Mouse (Mus musculus): ENCODE data around the gene Mbd3. TPM values are rescaled to one million over a fixed set of nuclear protein-coding genes. Genes with fewer than 3 reads are reported as not detected.

Mbd3 gene
- polyA plus RNA-seq, 1 experiment from 2014 or later, result 204 TPM

DNA sequence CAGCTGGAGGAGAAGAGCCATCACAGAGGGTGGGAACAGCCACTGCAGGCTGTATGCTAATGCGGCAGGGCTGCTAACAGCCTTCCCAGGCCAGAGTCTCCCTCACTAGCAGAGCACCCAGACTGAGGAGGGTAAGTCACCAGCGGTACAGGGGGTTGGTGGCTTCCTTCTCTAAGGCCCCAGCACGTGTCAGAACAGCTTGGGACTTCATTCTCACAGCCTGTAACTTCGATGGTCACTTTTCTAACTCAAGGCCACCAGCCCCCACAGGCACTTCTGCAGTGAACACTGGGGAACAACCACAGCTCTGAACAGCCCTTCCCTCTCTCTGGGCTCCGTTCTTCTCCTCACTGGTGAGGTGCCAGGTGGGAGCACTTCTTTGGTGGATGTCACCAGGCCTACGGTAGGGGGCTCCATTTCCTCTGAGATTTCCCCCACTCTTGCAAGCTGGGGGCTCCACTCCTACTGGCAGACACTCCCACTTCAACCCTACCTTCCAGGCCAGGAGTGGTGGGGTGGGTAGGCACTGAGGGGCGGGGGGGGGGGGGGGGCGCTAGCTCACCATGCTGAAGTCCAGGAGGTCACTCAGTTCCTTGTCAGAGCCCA, 31.1 kb upstream of the Mbd3 start:
- WGBS, result 59% methylated on average over 8 of the region's 8 CpGs
- no peaks in the 10 kb centered on the region for H3K27me3 ChIP-seq (ENCODE audit: control insufficient read depth, insufficient read depth, low read depth, low read length)
- H3K4me2 ChIP-seq (ENCODE audit: low read depth, low read length), result no peak overlapping the region
- H3K36me3 ChIP-seq (ENCODE audit: control insufficient read depth, insufficient read depth, low read length), result peaks cover 41% of the 10 kb centered on the region
- H3K4me1 ChIP-seq (replicated peaks; ENCODE audit: control insufficient read depth, insufficient read depth, low read length), result peaks cover 18% of the 10 kb centered on the region
- ATAC-seq (ENCODE audit: low read depth), result no peak
- no peaks in the 10 kb centered on the region for H3K9me3 ChIP-seq (ENCODE audit: control insufficient read depth, low read length)
- no peak overlapping the region for H3K27ac ChIP-seq (ENCODE audit: low read length)
- H3K4me3 ChIP-seq (ENCODE audit: low read length), result no peak overlapping the region
- H3K9ac ChIP-seq (ENCODE audit: low read length), result no peak overlapping the region

GRCm38 (mm10) chr10:80429800-80430199, 30.4 kb upstream of the Mbd3 start:
- ATAC-seq (ENCODE audit: low read depth), result no peak
- 80% methylated on average over 8 of the region's 8 CpGs for WGBS

GRCm38 (mm10) chr10:80425041-80425440, 25.7 kb upstream of the Mbd3 start:
- H3K4me3 ChIP-seq (ENCODE audit: low read length), result no peak overlapping the region
- no peak overlapping the region for H3K27ac ChIP-seq (ENCODE audit: low read length)
- H3K36me3 ChIP-seq (ENCODE audit: control insufficient read depth, insufficient read depth, low read length), result peaks cover 65% of the 10 kb centered on the region
- H3K9ac ChIP-seq (ENCODE audit: low read length), result no peak overlapping the region
- H3K9me3 ChIP-seq (ENCODE audit: control insufficient read depth, low read length), result peaks cover 5% of the 10 kb centered on the region; the same call in 1 of the 2 replicates
- H3K4me2 ChIP-seq (ENCODE audit: low read depth, low read length), result no peak overlapping the region
- ATAC-seq (ENCODE audit: low read depth), result no peak
- WGBS, result 93% methylated on average over 3 of the region's 3 CpGs
- no peaks in the 10 kb centered on the region for H3K27me3 ChIP-seq (ENCODE audit: control insufficient read depth, insufficient read depth, low read depth, low read length)
- H3K4me1 ChIP-seq (replicated peaks; ENCODE audit: control insufficient read depth, insufficient read depth, low read length), result no peaks in the 10 kb centered on the region

More at GRCm38 (mm10) chr10:80429800-80430199, 30.4 kb upstream of the Mbd3 start:
- H3K36me3 ChIP-seq (ENCODE audit: control insufficient read depth, insufficient read depth, low read length), result peaks cover 48% of the 10 kb centered on the region
- H3K4me2 ChIP-seq (ENCODE audit: low read depth, low read length), result no peak overlapping the region
- peaks cover 18% of the 10 kb centered on the region for H3K4me1 ChIP-seq (replicated peaks; ENCODE audit: control insufficient read depth, insufficient read depth, low read length)
- H3K4me3 ChIP-seq (ENCODE audit: low read length), result no peak overlapping the region
- no peaks in the 10 kb centered on the region for H3K27me3 ChIP-seq (ENCODE audit: control insufficient read depth, insufficient read depth, low read depth, low read length)
- H3K9me3 ChIP-seq (ENCODE audit: control insufficient read depth, low read length), result peaks cover 5% of the 10 kb centered on the region; the same call in 1 of the 2 replicates
- H3K27ac ChIP-seq (ENCODE audit: low read length), result no peak overlapping the region
- H3K9ac ChIP-seq (ENCODE audit: low read length), result 0 out of 2 replicates have a peak overlapping the region, but pooled peaks have one; percentile 14

GRCm38 (mm10) chr10:80423562-80423961, 24.2 kb upstream of the Mbd3 start:
- Histone ChIP-seq H3K27ac (ENCODE audit: low read length) (no peak overlapping the region), H3K9me3 (ENCODE audit: control insufficient read depth, low read length) (peaks cover 5% of the 10 kb centered on the region; the same call in 1 of the 2 replicates), H3K9ac (ENCODE audit: low read length) (no peak overlapping the region), H3K4me2 (ENCODE audit: low read depth, low read length) (no peak overlapping the region), H3K27me3 (ENCODE audit: control insufficient read depth, insufficient read depth, low read depth, low read length) (no peaks in the 10 kb centered on the region), H3K36me3 (ENCODE audit: control insufficient read depth, insufficient read depth, low read length) (peaks cover 70% of the 10 kb centered on the region), H3K4me3 (ENCODE audit: low read length) (no peak overlapping the region), H3K4me1 (replicated peaks; ENCODE audit: control insufficient read depth, insufficient read depth, low read length) (peaks cover 4% of the 10 kb centered on the region; the same call in 1 of the 2 replicates)
- WGBS, result 42% methylated on average over 4 of the region's 4 CpGs
- peak; percentile 45; the same call in 1 of the 2 replicates for ATAC-seq (ENCODE audit: low read depth)

- 83% methylated on average over 9 of the region's 9 CpGs for WGBS
- Histone ChIP-seq H3K9ac (ENCODE audit: low read length) (no peak overlapping the region), H3K27ac (ENCODE audit: low read length) (no peak overlapping the region), H3K4me3 (ENCODE audit: low read length) (no peak overlapping the region), H3K4me1 (replicated peaks; ENCODE audit: control insufficient read depth, insufficient read depth, low read length) (peaks cover 4% of the 10 kb centered on the region; the same call in 1 of the 2 replicates), H3K4me2 (ENCODE audit: low read depth, low read length) (no peak overlapping the region), H3K9me3 (ENCODE audit: control insufficient read depth, low read length) (peaks cover 5% of the 10 kb centered on the region; the same call in 1 of the 2 replicates), H3K36me3 (ENCODE audit: control insufficient read depth, insufficient read depth, low read length) (peaks cover 72% of the 10 kb centered on the region), H3K27me3 (ENCODE audit: control insufficient read depth, insufficient read depth, low read depth, low read length) (no peaks in the 10 kb centered on the region)
- ATAC-seq (ENCODE audit: low read depth), result no peak
Measured at GRCm38 (mm10) chr10:80421651-80422472, 22.5 kb upstream of the Mbd3 start.

DNA sequence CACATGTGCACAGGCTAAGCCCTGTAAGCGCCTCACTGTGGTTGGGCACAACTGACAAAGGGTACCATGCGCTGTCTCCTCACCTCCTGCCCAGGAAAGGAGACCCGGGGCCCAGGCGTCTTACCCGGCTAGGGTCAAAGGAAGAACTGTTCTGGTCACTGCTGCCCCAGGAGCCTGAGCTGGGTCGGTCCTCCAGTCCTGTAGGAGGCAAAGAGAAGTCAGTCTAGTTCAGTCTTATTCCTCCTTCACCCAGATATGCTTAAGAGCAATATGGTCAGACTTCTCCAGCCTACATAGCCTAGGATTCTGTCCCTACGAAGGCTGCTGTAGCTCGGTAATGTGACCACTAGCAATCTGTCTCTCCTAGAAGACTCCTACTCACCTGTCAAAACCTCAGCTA, 21.9 kb upstream of the Mbd3 start:
- Histone ChIP-seq H3K4me2 (ENCODE audit: low read depth, low read length) (no peak overlapping the region), H3K27me3 (ENCODE audit: control insufficient read depth, insufficient read depth, low read depth, low read length) (no peaks in the 10 kb centered on the region), H3K27ac (ENCODE audit: low read length) (no peak overlapping the region), H3K9ac (ENCODE audit: low read length) (no peak overlapping the region), H3K36me3 (ENCODE audit: control insufficient read depth, insufficient read depth, low read length) (peaks cover 72% of the 10 kb centered on the region), H3K4me1 (replicated peaks; ENCODE audit: control insufficient read depth, insufficient read depth, low read length) (peaks cover 4% of the 10 kb centered on the region; the same call in 1 of the 2 replicates), H3K4me3 (ENCODE audit: low read length) (no peak overlapping the region), H3K9me3 (ENCODE audit: control insufficient read depth, low read length) (peaks cover 5% of the 10 kb centered on the region; the same call in 1 of the 2 replicates)
- 91% methylated on average over 8 of the region's 8 CpGs for WGBS
- no peak for ATAC-seq (ENCODE audit: low read depth)

DNA sequence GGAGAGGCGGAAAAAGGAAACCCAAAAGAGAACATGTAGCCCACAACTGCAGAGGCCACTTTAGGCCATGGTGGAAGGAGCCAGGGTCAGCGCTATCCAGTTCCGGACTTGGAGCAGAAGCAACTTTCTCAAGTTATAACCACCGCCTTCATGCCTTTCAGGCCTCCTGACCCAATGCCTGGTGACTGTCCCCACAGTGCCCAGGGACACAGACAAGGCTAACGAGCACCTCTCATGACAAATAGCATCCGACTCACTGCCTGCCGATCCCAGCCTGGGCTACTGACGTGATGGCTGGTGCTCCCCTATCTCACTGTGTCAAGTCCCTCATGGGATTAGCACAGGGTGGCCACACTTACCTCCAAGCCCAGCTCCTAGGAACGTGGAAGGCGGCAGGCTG, 21.4 kb upstream of the Mbd3 start:
- H3K9me3 ChIP-seq (ENCODE audit: control insufficient read depth, low read length), result peaks cover 5% of the 10 kb centered on the region; the same call in 1 of the 2 replicates
- no peak overlapping the region for H3K4me3 ChIP-seq (ENCODE audit: low read length)
- H3K4me2 ChIP-seq (ENCODE audit: low read depth, low read length), result no peak overlapping the region
- no peak overlapping the region for H3K9ac ChIP-seq (ENCODE audit: low read length)
- no peaks in the 10 kb centered on the region for H3K27me3 ChIP-seq (ENCODE audit: control insufficient read depth, insufficient read depth, low read depth, low read length)
- H3K27ac ChIP-seq (ENCODE audit: low read length), result no peak overlapping the region
- WGBS, result 89% methylated on average over 10 of the region's 10 CpGs
- H3K4me1 ChIP-seq (replicated peaks; ENCODE audit: control insufficient read depth, insufficient read depth, low read length), result peaks cover 4% of the 10 kb centered on the region; the same call in 1 of the 2 replicates
- no peak for ATAC-seq (ENCODE audit: low read depth)
- H3K36me3 ChIP-seq (ENCODE audit: control insufficient read depth, insufficient read depth, low read length), result peaks cover 73% of the 10 kb centered on the region

GRCm38 (mm10) chr10:80419419-80419818, 20.1 kb upstream of the Mbd3 start:
- H3K36me3 ChIP-seq (ENCODE audit: control insufficient read depth, insufficient read depth, low read length), result peaks cover 72% of the 10 kb centered on the region
- WGBS, result 69% methylated on average over 8 of the region's 8 CpGs
- ATAC-seq (ENCODE audit: low read depth), result no peak
- H3K4me3 ChIP-seq (ENCODE audit: low read length), result no peak overlapping the region
- no peak overlapping the region for H3K4me2 ChIP-seq (ENCODE audit: low read depth, low read length)
- H3K27me3 ChIP-seq (ENCODE audit: control insufficient read depth, insufficient read depth, low read depth, low read length), result no peaks in the 10 kb centered on the region
- no peaks in the 10 kb centered on the region for H3K9me3 ChIP-seq (ENCODE audit: control insufficient read depth, low read length)
- no peak overlapping the region for H3K9ac ChIP-seq (ENCODE audit: low read length)
- no peak overlapping the region for H3K27ac ChIP-seq (ENCODE audit: low read length)
- H3K4me1 ChIP-seq (replicated peaks; ENCODE audit: control insufficient read depth, insufficient read depth, low read length), result peaks cover 4% of the 10 kb centered on the region; the same call in 1 of the 2 replicates

GRCm38 (mm10) chr10:80418311-80418710, 19.0 kb upstream of the Mbd3 start:
- no peak overlapping the region for H3K4me2 ChIP-seq (ENCODE audit: low read depth, low read length)

More at GRCm38 (mm10) chr10:80418311-80418710, 19.0 kb upstream of the Mbd3 start:
- H3K4me3 ChIP-seq (ENCODE audit: low read length), result no peak overlapping the region
- peaks cover 75% of the 10 kb centered on the region for H3K36me3 ChIP-seq (ENCODE audit: control insufficient read depth, insufficient read depth, low read length)
- peak overlapping the region; percentile 18; the same call in 1 of the 2 replicates for H3K27ac ChIP-seq (ENCODE audit: low read length)
- 0 out of 2 replicates have a peak, but pooled peaks have one; percentile 25 for ATAC-seq (ENCODE audit: low read depth)
- H3K27me3 ChIP-seq (ENCODE audit: control insufficient read depth, insufficient read depth, low read depth, low read length), result no peaks in the 10 kb centered on the region
- H3K9ac ChIP-seq (ENCODE audit: low read length), result no peak overlapping the region
- peaks cover 4% of the 10 kb centered on the region; the same call in 1 of the 2 replicates for H3K4me1 ChIP-seq (replicated peaks; ENCODE audit: control insufficient read depth, insufficient read depth, low read length)
- 43% methylated on average over 3 of the region's 3 CpGs for WGBS
- no peaks in the 10 kb centered on the region for H3K9me3 ChIP-seq (ENCODE audit: control insufficient read depth, low read length)

All from lung, embryonic 16.5 days (tissue).